Mouse (Mus musculus): ENCODE measurements around the gene Mrps23.

DNA sequence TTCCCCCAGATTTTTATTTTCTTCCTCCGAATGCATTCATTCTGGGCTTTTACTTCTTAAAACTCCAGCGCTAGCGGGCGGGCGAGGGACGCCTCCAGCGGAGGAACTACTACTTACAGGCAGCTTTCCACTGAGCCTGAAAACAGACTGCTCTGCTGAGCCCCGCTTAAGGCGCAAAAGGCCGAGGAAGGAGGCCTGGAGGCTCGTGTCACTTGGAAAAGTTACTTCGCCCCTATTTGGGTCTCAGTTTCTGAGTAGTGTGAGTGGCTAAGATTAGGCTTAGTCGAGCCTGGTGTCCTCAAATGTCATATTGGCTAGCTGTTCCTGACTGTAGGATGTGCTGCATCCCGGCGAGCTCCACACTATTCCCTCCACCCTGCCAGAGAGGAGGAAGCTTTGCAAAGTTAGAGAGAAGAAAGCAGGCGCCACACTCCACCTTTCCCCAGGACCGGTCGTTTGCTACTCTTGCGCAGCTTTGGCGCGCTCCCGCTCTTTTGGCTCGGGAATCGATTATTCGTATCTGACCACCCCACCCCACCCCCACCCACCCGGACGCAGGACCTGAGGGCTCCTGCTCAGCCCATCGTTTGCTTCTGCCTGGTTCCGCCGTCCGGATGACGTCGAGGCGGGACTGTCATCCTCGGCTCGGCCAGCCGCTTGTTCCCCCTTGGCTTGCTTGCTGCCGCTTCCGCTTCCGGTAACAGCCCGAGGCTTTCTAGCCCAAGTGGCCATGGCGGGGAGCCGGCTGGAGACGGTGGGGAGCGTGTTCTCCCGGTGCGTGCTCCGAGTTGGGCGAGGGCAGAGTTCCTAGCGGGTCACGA, at the start of gene Mrps23:
- TF ChIP-seq CTCF (IDR thresholded peaks at IDR 0.05; ENCODE audit: low read depth, low read length) (no peak), GATA1 (IDR thresholded peaks at IDR 0.05; ENCODE audit: borderline replicate concordance, low read length) (no peak)
